Mouse (Mus musculus) liver, embryonic 15.5 days (tissue): ENCODE data around the gene Bloc1s1. TPM values are rescaled to one million over a fixed set of nuclear protein-coding genes. Genes with fewer than 3 reads are reported as not detected.

Experiments used
- ATAC-seq: fragments of 200-750 bp; cut with Nextera tagmentation; 2 replicates; pipeline ENCODE4 v1.8.0; 2017; ENCODE audit warnings: moderate number of reproducible peaks, mild to moderate bottlenecking, moderate library complexity; ENCODE audit not compliant: insufficient read depth
- H3K27ac ChIP-seq: fragments of 300-500 bp; sonication (generic); replicated peaks from 2 replicates; pipeline ENCODE4 v1.5.1; 2015; ENCODE audit warnings: mild to moderate bottlenecking, inconsistent platforms
- H3K27me3 ChIP-seq: fragments of 300-500 bp; sonication (generic); 2 replicates; pipeline ENCODE4 v1.6.1; 2015; ENCODE audit warnings: mild to moderate bottlenecking, inconsistent platforms
- H3K36me3 ChIP-seq: fragments of 300-500 bp; sonication (generic); replicated peaks from 2 replicates; pipeline ENCODE4 v1.6.1; 2015; ENCODE audit warnings: moderate library complexity, mild to moderate bottlenecking, inconsistent platforms
- H3K4me1 ChIP-seq: fragments of 300-500 bp; sonication (generic); replicated peaks from 2 replicates; pipeline ENCODE4 v1.6.1; 2015; ENCODE audit warnings: inconsistent platforms
- H3K4me2 ChIP-seq: fragments of 300-500 bp; sonication (generic); 2 replicates; pipeline ENCODE4 v1.6.1; 2015; ENCODE audit warnings: moderate library complexity, mild to moderate bottlenecking, inconsistent platforms
- H3K4me3 ChIP-seq: fragments of 300-500 bp; sonication (generic); replicated peaks from 2 replicates; pipeline ENCODE4 v1.5.1; 2015; ENCODE audit warnings: mild to moderate bottlenecking, inconsistent platforms
- H3K9ac ChIP-seq: fragments of 300-500 bp; sonication (generic); 2 replicates; pipeline ENCODE4 v1.6.1; 2015; ENCODE audit warnings: moderate library complexity, mild to moderate bottlenecking, inconsistent platforms
- H3K9me3 ChIP-seq: fragments of 300-500 bp; sonication (generic); replicated peaks from 2 replicates; pipeline ENCODE4 v1.6.1; 2016; ENCODE audit warnings: inconsistent platforms
- WGBS: fragments of 180-500 bp; shearing (Covaris S2); methylation state at CpG from one replicate; pipeline ENCODE4 v1.1.7; 2015; ENCODE audit warnings: mixed read lengths; ENCODE audit not compliant: insufficient replicate concordance; 5-methylcytosine and 5-hydroxymethylcytosine counted together
- polyA plus RNA-seq: library from polyadenylated mRNA; unstranded; fragments of >200 nt; fragmentation: Nextera tagmentation; extraction: Ambion mirVana; gene quantifications from 2 replicates; pipeline ENCODE4 v1.2.1, GENCODE M21; 2015

Gene Bloc1s1
- polyA plus RNA-seq, 1 experiment from 2014 or later = 93.9 TPM

DNA sequence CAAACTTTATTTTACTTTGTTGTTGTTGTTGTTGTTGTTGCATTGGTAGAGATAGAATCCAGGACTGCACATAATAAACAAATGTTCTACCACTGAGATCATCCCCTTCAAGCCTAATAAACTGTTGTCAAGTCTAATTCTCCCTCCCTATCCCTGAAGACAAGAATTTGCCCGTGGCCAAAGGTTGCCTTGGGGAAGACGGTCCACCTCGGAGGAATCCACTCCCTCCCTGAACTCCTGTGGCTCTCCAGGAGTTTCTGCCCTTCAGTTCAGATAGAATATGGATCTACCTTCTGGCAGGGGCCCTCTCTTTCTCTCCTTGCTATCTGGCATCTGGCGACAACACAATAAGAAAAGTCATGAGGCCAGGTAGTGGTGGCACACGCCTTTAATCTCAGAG lies 19.0 kb downstream of the Bloc1s1 start:
- Histone ChIP-seq H3K4me2 (no peak overlapping the region), H3K4me1 (peaks cover 6% of the 10 kb centered on the region), H3K9me3 (no peaks in the 10 kb centered on the region), H3K4me3 (no peak overlapping the region), H3K36me3 (no peaks in the 10 kb centered on the region), H3K27ac (no peak overlapping the region), H3K27me3 (peaks cover 24% of the 10 kb centered on the region), H3K9ac (no peak overlapping the region)
- 60% methylated on average over 5 of the region's 5 CpGs for WGBS
- ATAC-seq = no peak

DNA sequence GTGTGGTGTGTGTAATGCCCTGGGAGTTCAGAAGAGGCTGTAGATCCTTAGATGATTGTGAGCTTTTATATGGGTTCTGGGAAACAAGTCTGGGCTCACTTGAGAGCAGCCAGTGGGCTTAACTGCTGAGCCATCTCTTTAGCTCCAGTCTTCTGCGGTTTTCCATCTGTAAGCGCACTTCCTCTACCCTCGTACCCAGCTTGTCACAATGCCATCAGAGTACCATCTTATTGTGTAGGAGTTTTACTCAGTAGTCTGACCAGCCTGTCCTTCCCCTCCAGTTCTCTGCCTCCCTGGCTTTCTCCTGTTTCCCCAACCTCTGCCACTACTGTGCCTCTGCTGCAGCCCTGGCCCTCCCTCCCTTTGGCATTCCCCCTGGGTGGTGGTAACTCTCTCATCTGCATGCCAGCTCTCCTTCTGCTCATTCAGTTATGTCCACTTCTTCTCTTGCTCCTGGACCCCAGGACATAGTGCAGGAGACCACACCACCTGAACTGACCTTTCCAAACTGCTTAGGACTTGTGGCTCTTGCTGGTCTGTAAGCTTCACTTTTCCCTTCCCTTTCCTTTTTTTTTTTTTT lies 21.3 kb downstream of the Bloc1s1 start:
- Histone ChIP-seq H3K4me2 (no peak overlapping the region), H3K27me3 (peaks cover 7% of the 10 kb centered on the region), H3K9ac (no peak overlapping the region), H3K36me3 (no peaks in the 10 kb centered on the region), H3K9me3 (no peaks in the 10 kb centered on the region), H3K27ac (no peak overlapping the region), H3K4me1 (no peaks in the 10 kb centered on the region; the same call in 1 of the 2 replicates), H3K4me3 (no peak overlapping the region)
- 42% methylated on average over 3 of the region's 3 CpGs for WGBS
- ATAC-seq = no peak

DNA sequence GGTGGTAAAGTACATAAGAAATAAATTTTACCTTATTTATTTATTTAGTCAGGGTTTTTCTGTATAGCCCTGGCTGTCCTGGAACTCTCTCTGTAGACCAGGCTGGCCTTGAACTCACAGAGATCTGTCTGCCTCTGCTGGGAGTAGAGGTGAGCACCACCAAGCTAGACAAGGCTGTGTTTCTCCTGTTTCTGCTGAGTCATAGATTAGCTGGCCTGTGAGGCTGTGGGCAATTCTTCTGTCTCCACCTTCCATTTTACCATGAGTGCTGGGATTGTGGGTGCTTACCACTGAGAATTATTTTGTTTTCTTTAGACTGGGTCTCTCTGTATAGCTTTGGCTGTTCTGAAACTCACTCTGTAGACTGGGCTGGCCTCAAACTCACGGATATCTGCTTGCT lies 22.4 kb downstream of the Bloc1s1 start:
- no peak for ATAC-seq
- Histone ChIP-seq H3K4me2 (no peak overlapping the region), H3K27me3 (peaks cover 17% of the 10 kb centered on the region), H3K4me3 (no peak overlapping the region), H3K36me3 (no peaks in the 10 kb centered on the region), H3K9me3 (no peaks in the 10 kb centered on the region), H3K9ac (no peak overlapping the region), H3K4me1 (no peaks in the 10 kb centered on the region; the same call in 1 of the 2 replicates), H3K27ac (no peak overlapping the region)
- WGBS = 41% methylated on average over 1 of the region's 1 CpGs

DNA sequence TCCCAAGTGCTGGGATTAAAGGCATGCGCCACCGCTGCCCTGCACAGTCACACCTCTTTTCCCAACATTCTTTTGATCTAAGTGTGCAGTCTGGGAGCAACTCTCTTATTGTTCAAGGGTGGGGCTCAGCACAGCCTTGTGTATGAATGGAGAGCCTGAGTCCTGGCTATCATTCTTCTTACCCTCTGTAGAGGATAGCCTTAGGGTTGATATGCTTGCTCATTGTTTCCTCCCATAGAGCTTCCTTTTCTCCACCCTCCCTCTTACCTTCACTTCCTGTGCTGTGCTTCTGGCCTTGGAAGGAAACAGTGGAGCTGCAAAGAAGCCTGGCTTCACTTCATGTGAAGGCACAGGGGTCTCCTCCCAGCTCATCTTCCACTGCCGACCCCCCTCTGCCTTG lies 23.1 kb downstream of the Bloc1s1 start, which contains the start of gene Cd63:
Gene Cd63, plus strand, starts transcription at position 292 of the 400 bp plus-strand sequence.
- H3K4me2 ChIP-seq = no peak within 1 kb of the TSS
- no peaks in the 10 kb centered on the region for H3K9me3 ChIP-seq
- ATAC-seq = no peak
- H3K27me3 ChIP-seq = peaks cover 24% of the 10 kb centered on the region
- 63% methylated on average over 3 of the region's 3 CpGs for WGBS
- H3K36me3 ChIP-seq = no peaks in the 10 kb centered on the region
- H3K4me3 ChIP-seq = no peak within 1 kb of the TSS
- H3K27ac ChIP-seq = no peak within 1 kb of the TSS
- no peaks in the 10 kb centered on the region; the same call in none of the 2 replicates for H3K4me1 ChIP-seq
- H3K9ac ChIP-seq = no peak within 1 kb of the TSS

DNA sequence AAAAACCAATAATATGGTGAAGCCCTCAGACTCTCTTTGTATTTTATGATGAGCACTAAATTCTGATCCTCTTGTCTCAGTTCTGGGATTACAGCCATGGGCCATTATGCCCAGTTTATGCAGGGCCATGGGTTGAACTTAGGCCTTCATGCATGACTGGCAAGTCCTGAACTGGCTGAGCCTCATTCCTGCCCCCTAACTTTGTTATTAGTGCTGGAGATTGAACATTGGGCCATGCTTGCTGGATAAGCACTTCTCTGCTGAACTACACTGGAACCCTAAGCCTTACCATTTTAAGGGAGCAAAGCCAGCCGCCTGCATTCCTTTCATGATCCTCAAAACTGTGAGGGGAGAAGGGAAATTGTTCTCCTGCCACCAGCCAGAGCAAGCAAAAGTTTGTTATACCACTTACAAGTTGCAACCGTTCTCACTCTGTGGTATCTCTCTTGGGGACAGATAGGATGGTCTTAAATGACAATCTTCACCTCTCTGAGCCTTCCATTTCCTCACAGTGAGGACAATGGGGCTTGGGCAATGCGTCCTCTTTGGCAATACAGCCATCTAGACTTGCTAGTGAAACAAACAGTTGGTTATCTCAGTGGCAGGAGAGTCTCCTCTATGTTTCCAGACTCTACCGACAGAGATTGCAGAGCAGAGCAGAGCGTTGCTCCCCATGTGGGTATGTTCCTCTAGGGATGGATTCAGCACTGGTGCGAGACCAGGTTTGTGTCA lies 23.9 kb downstream of the Bloc1s1 start:
- Histone ChIP-seq H3K4me2 (no peak overlapping the region), H3K27me3 (peaks cover 32% of the 10 kb centered on the region), H3K9me3 (no peaks in the 10 kb centered on the region), H3K36me3 (no peaks in the 10 kb centered on the region), H3K9ac (no peak overlapping the region), H3K4me1 (no peaks in the 10 kb centered on the region; the same call in none of the 2 replicates), H3K4me3 (no peak overlapping the region), H3K27ac (no peak overlapping the region)
- ATAC-seq = no peak
- WGBS = 46% methylated on average over 6 of the region's 6 CpGs

DNA sequence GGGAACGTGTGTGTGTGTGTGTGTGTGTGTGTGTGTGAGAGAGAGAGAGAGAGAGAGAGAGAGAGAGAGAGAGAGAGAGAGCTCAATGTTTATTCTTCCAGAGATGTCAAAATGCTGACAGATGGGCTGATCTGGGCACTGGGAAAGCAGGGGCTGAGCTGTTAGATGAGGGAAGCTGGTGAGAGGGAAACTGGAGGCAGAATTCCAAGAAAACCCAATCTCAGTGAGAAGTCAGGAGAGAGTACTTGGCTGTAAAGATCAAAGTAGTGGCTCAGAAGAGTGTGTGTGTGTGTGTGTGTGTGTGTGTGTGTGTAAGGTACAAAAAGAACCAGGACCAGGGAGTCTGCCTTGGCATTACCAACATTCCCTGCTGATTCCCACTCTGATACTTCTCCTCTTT lies 26.3 kb downstream of the Bloc1s1 start:
- Histone ChIP-seq H3K36me3 (no peaks in the 10 kb centered on the region), H3K27me3 (peaks cover 56% of the 10 kb centered on the region), H3K4me1 (no peaks in the 10 kb centered on the region; the same call in none of the 2 replicates), H3K9me3 (no peaks in the 10 kb centered on the region), H3K9ac (no peak overlapping the region), H3K27ac (no peak overlapping the region), H3K4me3 (no peak overlapping the region), H3K4me2 (no peak overlapping the region)
- ATAC-seq = no peak
- WGBS = 12% methylated on average over 1 of the region's 1 CpGs

DNA sequence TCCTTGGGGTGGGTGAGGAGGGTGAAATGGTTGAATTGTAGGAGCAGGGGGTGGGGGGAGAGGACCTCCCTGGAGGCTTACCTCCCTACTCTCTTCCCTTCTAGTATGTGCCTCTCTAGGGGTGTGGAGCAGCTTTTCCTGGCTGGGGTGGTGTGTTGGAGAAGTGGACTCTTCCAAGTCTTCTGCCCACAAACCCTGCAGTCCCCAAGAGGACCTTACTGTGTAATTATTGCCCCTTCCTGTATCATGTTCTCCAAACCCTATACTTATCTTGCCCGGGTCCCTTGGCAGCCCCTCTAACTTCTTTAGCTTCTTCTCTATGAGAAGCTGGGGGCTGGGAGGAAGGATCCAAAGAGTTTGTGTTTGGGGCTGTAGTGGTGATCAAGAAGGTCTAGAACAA lies 27.0 kb downstream of the Bloc1s1 start:
- no peak for ATAC-seq
- Histone ChIP-seq H3K4me3 (no peak overlapping the region), H3K9ac (no peak overlapping the region), H3K4me2 (no peak overlapping the region), H3K9me3 (no peaks in the 10 kb centered on the region), H3K36me3 (no peaks in the 10 kb centered on the region), H3K27ac (no peak overlapping the region), H3K27me3 (peaks cover 63% of the 10 kb centered on the region), H3K4me1 (peaks cover 3% of the 10 kb centered on the region)
- WGBS = 12% methylated on average over 1 of the region's 1 CpGs

DNA sequence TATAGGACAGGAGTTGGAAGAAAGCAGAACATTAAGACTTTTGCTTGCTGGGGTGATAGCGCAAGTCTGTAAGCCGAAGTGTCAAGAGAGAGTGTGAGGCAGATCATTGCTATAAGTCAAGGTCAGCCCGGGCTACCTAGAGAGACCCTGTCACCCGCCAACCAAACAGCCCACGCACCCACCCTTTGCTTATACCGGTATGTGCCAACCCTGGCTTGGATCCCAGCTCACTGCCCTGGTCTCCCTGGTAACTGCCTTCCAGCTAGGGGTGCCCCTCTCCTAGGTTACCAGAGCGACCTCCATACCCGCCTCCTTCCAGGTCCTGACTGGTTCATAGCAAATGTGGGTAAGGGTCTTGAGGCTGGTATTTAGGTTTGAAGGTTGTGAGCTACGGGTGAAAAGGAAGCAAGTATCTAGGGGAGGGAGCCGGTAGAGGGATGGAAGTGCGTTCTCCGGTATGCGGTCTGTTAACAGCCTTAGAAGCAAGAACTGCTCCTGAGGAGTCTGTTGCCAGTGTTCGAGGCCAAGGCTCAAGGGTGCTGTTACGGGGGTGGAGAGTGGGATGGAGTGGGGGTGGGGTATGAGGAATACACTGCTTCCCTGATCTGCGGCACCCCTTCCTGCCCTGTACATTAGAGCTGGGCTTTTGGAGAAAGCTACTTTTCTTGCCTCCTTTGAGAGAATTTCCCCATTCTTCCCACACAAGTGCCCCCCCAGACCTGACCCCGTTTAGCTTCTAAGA lies 27.7 kb downstream of the Bloc1s1 start:
- no peaks in the 10 kb centered on the region for H3K9me3 ChIP-seq
- 6% methylated on average over 17 of the region's 17 CpGs for WGBS
- no peak for ATAC-seq
- no peak overlapping the region for H3K4me3 ChIP-seq
- peaks cover 70% of the 10 kb centered on the region for H3K27me3 ChIP-seq
- H3K27ac ChIP-seq = no peak overlapping the region
- H3K36me3 ChIP-seq = no peaks in the 10 kb centered on the region
- H3K9ac ChIP-seq = no peak overlapping the region
- H3K4me2 ChIP-seq = 0 out of 2 replicates have a peak overlapping the region, but pooled peaks have one; percentile 8
- peaks cover 7% of the 10 kb centered on the region for H3K4me1 ChIP-seq

DNA sequence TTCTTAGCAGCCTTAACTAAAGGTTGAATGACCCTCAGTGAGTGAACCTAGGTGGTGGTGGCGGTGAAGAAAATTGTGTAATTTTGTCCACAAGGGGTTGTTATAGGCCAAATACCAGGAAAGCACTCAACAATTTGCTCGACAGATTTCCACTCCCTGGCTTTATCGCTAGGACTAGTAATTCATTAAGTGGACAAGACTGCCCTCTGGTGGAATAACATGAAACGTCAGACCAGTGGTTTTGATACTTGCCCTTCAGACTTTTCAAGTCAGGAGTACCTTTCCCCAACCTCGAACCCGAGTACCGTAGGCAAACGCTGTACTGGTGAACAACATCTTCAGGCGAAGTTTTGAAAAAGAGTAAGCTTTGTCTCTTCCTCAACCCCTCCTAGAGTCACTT lies 28.4 kb downstream of the Bloc1s1 start:
- no peaks in the 10 kb centered on the region for H3K36me3 ChIP-seq
- H3K27me3 ChIP-seq = peaks cover 77% of the 10 kb centered on the region
- peaks cover 14% of the 10 kb centered on the region for H3K4me1 ChIP-seq
- H3K9me3 ChIP-seq = no peaks in the 10 kb centered on the region
- no peak overlapping the region for H3K9ac ChIP-seq
- ATAC-seq = no peak
- H3K27ac ChIP-seq = no peak overlapping the region
- H3K4me2 ChIP-seq = 0 out of 2 replicates have a peak overlapping the region, but pooled peaks have one; percentile 8
- no peak overlapping the region for H3K4me3 ChIP-seq
- WGBS = under 1% methylated on average over 9 of the region's 9 CpGs

DNA sequence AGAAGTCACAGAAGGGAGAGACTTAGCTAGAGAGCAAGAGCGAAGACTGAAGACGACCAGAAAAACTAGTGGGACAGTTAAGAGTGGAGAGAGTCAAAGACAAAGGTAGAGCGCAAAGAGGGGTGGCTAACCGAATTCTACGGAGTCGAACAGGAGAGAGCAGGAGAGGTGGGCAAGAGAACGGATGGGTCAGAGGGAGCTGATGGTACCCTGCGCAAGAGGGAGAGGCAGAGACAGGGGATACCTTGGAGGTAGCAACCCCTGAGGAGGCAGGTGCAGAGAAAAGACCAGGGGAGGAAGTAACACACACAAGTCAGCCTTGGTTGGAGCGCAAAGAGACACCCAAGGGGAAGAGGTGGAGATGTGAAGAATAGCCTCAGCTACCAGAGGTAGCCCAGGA lies 31.6 kb downstream of the Bloc1s1 start:
- H3K4me2 ChIP-seq = peak overlapping the region; percentile 74
- H3K9ac ChIP-seq = no peak overlapping the region
- ATAC-seq = no peak
- WGBS = 3% methylated on average over 9 of the region's 9 CpGs
- peaks cover 100% of the 10 kb centered on the region for H3K27me3 ChIP-seq
- no peaks in the 10 kb centered on the region for H3K36me3 ChIP-seq
- no peak overlapping the region for H3K27ac ChIP-seq
- peak overlapping the region; percentile 55 for H3K4me3 ChIP-seq
- H3K4me1 ChIP-seq = peaks cover 27% of the 10 kb centered on the region
- no peaks in the 10 kb centered on the region for H3K9me3 ChIP-seq
